Mouse (Mus musculus): Measurements from ENCODE around the gene Pgd.
"Not testable (repeated sequence)": the region's sequence is repeated elsewhere in the genome, so short reads cannot be mapped to it uniquely, and the experiment has no call there.

Gene Pgd

GRCm38 (mm10) chr4:149166215-149166946, at the start of gene Pgd:
Gene Pgd (minus strand): TSS chr4:149166771.
- peak; percentile 97 to 98 for DNase-seq

GRCm38 (mm10) chr4:149215982-149216381, 49.4 kb upstream of the Pgd start:
- DNase-seq, result no peak

DNA sequence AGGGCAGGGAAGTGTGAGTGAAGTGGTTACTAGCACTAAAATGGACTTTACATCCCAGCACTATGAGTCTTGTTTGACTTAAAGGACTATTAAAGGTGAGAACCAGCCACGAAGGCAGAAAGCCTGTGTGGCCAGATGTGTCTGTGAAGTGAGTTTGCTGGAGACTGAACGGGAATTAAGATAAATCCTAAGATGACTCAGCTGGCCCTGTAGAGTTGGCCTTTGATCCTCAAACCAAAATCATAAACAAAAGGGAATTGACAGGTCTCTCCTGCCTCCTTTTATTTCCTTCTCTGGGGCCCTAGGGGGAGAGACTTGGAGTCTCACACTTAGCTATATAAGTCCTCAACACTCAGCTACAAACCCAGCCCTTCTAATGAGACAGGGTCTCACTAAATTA, 48.8 kb upstream of the Pgd start:
- no peak for DNase-seq

- not testable (repeated sequence) for DNase-seq
Measured at GRCm38 (mm10) chr4:149214468-149214867, 47.9 kb upstream of the Pgd start.

- no peak for DNase-seq
Measured at GRCm38 (mm10) chr4:149213466-149213865, 46.9 kb upstream of the Pgd start.

GRCm38 (mm10) chr4:149211441-149211840, 44.9 kb upstream of the Pgd start:
- peak in 1 of 2 experiments; percentile 43 for DNase-seq

DNA sequence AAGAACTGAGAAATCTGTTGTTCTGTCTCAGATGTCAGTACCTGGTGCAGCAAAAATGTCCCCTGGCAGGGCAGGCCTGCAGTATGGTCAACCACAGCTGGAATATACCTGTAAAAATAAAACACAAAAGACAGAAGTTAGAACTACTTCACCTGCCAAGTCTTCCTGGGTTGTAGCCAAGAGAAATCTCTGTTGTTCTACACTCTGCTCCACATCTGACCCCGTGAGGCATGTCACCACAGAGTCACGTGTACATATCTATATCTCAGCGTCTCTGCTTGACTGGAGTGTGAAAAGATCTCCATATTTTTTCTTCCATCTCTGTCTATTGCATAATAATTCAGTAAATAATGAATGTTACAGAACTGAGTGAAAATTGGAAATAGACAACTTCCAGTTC, 35.9 kb upstream of the Pgd start:
- DNase-seq, result no peak

GRCm38 (mm10) chr4:149201110-149201509, 34.5 kb upstream of the Pgd start:
- no peak for DNase-seq

DNA sequence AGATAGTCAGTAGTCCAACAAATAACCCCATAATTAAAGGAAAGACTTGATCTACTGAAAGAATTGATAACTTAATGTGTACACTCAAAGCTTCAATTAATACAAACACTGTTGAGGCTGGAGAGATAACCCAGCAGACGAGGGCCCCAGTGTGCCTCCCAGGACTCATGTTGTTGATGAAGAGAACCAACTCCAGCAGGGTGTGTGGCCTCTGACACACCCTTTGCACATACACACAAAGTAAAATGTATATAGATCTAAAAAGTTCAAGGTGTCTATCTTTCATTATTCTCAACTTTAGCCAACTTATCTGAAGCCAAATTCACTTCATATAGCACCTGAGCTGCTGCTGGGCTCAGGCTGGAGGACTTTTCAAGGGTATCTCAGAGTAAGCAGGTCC, 30.6 kb upstream of the Pgd start:
- no peak for DNase-seq

DNA sequence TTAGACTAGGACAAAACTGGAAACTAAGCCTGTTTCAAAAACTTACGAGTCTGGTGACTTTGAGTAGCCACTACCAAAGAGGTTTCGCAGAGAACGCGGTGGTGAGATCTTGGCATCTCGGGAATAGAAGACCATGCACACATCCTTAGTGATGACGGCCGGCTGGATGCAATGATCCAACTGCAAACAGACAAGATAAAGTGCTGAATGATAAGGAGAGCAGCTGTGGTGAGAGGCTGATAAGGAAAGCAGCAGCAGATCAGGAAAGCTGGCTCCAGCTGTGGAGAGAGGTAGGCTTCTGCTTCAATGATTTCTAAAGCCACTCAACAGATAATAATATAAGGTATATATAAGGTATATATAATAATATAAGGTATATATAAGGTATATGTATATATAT, 24.5 kb upstream of the Pgd start:
- no peak for DNase-seq

GRCm38 (mm10) chr4:149188563-149188962, 22.0 kb upstream of the Pgd start:
- no peak for DNase-seq

DNA sequence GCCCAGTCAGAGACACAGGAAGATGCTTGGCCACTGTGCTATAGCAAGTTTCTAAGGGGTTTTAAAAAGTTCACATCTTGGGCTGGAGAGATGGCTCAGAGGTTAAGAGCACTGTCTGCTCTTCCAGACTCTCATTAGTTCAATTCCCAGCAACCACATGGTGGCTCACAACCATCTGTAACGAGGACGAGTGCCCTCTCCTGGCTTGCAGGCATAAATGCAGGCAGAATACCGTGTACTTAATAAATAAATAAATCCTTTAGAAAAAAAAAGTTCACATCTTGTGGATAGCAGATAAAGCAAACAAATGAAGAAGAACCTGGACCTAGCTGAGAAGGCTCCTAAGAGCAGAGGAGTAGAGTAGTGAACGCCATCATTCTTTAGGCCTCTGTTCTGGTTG, 16.2 kb upstream of the Pgd start:
- no peak for DNase-seq

DNA sequence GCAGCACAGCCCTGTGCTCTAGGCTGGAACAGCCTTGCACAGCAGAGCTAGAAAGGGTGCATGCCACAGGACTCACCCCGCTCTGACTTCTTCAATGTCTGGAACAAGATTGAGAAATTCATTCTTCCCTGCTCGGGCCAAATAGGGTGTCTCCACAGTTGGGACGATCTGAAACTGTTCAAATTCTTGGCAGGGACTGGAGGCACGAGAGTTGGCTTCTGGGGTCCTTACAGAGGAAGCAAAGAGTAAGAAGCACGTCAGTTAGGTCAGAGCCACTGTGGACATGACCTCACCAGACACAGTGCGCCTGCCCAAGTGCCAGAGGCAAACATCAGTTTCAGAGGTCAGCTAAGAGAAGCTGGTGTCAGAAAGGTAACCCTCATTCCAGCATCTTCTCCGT, 15.6 kb upstream of the Pgd start:
- no peak for DNase-seq

- no peak for DNase-seq
Measured at GRCm38 (mm10) chr4:149179573-149179972, 13.0 kb upstream of the Pgd start.

- no peak for DNase-seq
Measured at GRCm38 (mm10) chr4:149179160-149179559, 12.6 kb upstream of the Pgd start.

- DNase-seq, result no peak
Measured at GRCm38 (mm10) chr4:149178328-149178727, 11.8 kb upstream of the Pgd start.

DNA sequence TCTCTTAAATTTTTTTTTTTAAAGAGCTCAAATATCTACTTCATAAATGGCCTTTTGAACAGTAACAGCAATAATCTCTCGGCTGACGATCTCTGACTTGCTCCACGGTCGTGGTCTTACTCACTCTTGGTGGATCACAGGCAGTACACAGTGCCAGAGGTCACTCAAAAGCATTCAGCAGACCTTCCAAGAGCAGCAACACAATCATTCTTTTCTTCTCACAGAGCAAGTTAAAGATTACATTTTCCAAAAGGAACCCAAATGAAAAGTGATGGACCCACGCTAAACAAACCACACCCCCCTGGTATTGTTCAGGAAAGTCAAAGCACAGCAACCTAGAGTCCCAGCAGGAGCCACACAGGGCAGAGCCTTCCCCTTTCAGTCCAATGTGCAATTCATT, 10.5 kb upstream of the Pgd start:
- peak in 1 of 2 experiments; percentile 35 for DNase-seq

GRCm38 (mm10) chr4:149176645-149177044, 10.1 kb upstream of the Pgd start:
- peak; percentile 36 to 69 for DNase-seq

DNA sequence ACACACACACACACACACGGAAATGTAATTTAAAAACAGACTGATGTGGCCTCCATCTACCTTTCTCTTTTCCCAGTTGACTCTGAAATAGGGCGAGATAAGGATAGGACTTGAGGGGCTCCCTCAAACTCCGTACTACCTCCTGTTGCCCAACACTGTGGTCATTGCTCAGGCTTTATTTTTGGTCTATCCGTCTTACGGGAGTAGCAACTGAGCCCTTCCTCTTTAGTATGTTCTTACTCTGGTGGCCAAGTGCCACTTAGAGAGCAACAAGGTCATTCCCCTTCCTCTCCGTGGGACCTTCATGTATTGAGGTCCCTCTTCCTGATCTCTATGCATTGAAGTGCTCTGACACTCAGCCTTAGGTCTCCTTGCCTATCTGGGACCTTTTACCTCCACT, 7.1 kb upstream of the Pgd start:
- DNase-seq, result no peak

GRCm38 (mm10) chr4:149172666-149173065, 6.1 kb upstream of the Pgd start:
- no peak for DNase-seq

DNA sequence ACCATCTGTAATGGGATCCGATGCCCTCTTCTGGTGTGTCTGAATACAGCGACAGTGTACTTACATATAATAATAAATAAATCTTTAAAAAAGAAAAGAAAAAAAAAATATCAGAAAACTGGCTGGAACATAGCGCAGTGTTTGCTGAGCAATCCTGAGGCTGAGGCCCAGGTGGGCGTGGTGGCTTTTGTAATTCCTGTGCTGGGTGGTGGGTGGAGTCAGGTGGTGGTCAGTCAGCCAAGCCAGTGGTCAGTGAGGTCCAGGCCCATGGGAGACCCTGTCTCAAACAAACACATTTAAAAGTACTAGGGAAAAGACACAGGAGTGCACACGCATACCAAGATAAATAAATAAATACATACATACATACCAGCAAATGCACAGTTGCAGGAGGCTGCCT, 5.5 kb upstream of the Pgd start:
- DNase-seq, result no peak

- no peak for DNase-seq
Measured at GRCm38 (mm10) chr4:149171581-149171981, 5.0 kb upstream of the Pgd start.

DNA sequence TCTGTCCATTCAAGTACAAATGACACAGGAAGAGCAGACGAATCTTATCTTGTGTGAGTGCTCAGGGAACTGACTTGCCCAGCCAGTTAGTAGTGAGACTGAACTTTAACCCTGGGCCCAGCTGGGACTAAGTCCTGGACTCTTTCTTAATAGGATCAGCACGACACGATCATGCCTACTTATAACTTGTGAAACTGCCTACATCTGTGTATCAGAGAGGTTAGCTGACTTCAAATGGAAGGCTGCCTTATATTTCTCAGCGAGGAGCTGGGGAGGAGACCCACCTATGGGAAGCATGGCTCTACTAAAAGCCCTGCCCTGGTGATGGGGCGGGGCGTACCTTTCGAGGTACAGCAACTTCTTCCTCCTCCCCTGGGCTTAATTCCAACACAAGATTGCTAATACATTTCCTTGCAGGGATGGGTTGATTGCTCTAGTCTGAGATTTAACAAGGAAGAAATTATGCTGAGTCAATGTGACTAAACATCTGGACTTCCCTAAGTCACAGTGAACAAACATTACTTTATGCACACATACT, 3.9 kb upstream of the Pgd start:
- peak; percentile 66 to 78 for DNase-seq

DNA sequence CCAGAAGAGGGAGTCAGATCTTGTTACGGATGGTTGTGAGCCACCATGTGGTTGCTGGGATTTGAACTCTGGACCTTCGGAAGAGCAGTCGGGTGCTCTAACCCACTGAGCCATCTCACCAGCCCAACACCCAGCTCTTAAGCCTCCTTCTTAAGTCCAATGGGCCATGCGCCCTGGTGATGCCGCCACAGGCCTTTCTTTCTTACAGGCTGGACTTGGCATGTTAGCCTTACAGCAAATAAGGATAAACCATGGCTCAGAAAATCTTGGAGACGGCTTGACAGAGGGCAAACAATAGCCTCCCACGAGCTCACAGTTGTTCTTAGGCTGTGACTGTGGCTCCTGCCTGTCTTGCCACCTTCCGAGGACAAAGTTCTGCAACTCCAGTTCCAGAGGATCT, 3.4 kb upstream of the Pgd start:
- DNase-seq, result not testable (repeated sequence)

DNA sequence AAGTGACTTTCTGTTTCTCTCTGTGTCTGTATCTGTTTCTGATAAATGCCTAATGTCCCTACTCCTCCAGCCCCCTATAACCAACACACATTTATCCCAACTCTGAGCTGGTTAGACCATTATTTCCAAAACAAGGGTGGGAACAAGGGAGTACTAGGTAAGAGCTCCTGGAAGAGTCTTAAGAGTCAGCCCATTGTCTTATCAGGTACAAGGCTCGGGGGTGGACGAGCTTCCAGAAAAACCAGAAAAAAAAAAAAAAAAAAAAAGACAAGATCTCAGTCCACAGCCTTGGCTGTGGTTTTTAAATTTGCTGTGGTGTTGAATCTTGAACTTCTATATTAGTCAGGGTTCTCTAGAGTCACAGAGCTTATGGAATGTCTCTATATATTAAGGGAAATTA, 1.4 kb upstream of the Pgd start:
- no peak for DNase-seq
